Mouse (Mus musculus): ENCODE measurements around the gene Slc6a11.

The Slc6a11 gene

DNA sequence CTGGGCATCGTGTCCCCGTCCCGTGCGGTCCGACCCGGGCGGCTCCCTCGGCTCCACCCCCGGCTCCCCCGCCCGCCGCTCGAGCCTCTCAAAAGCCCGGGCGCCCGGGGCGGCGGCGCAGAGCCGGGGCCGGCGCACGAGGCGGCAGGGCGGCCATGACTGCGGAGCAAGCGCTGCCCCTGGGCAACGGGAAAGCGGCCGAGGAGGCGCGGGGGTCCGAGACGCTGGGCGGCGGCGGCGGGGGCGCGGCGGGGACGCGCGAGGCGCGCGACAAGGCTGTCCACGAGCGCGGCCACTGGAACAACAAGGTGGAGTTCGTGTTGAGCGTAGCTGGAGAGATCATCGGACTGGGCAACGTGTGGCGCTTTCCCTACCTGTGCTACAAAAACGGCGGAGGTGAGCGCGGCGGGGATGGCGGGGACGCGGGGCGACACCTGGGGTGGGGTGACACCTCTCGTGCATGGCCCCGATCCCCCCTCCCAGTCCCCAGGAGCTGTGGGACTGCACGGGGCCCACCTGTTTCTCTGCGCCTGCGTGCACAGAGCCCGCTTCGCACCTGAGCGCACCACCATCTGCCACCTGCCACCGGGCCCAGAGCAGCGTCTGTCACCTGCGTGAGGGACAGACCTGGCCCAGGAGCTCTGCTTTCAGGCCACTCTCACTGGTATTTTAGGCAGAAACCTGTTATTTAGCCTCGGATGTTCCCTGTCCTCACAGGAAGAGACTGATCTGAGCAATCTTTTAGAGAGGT, at the start of gene Slc6a11:
Gene Slc6a11, plus strand, starts transcription at position 120 of the 751 bp plus-strand sequence.
- 3% methylated on average over 76 of the region's 76 CpGs for WGBS

DNA sequence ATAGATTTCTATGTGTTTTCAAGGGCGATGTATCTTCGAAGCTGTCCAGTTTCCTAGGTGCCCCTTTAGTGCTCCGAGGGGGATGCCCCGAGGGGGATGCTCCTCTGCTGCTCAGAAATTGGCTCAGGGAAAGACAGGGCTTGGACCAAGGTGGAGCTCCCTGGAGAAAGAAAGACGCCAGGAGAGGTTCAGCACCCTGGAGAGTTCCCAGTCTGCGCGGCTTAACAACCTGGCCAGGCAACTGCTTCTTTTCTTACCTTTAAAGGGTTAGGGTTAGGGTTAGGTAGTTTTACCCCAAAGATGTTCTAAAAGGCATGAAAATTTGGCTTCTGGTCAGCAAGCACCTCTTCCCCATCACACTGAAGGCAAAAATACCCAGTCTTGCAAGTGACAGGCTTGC, 43.9 kb upstream of the Slc6a11 start:
- WGBS, result 43% methylated on average over 7 of the region's 7 CpGs

DNA sequence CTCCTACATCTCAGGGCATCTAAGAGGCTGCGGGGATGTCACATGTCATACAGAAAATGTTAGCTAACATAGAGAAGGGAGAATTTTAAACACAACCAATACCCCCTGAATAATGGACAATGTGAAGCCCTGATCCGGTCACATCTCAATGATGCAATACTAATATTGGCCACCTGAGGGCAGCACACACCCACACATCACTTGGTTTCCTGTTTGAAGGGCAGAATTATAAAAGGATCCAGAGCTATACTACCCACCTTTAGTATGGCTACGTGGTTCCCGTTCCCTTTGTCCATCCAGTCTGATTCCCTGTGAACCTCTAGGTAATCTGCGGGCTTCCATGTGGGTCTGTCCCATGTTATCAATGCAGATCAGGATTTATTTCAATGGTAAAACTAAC, 41.4 kb upstream of the Slc6a11 start:
- WGBS, result 6% methylated on average over 5 of the region's 5 CpGs

DNA sequence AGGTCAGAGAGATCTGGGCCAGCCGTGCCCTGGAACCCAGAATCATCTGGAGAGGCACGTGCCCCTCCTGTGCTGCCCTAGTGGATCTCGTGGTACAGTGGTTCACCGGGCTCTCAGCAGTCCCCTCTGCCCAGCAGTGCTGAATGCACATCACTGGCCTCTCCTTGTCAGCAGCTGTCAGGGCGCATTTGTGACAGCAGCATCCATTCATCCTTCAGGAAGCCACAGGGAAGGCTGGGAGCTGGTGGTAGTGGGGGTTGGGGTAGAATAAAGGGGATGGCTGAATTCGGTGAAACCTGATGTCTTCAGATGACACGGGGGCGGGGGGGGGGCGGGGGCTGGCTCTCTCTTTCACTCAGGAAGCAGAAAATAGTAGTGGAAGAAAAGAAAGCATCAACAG, 38.8 kb upstream of the Slc6a11 start:
- 40% methylated on average over 9 of the region's 9 CpGs for WGBS

DNA sequence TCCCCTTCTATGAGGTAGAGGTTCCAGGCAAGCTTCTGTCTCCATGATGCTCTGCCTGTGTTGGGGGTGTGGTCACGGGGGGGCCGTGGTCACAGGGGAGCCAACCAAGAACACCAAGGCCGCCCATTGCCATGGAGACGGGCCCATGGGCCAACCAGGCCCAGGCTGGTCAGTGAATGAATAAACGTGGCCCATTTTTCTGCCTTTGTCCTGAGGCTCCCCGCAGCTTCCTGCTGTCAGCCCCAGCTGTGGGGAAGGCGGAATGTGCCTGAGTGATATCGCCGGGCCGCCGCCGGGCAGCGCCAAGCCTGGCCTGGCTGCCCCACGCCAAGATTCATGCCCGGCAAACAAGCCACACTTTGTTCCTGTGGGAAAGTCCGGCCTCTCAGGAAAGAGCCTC, 36.8 kb upstream of the Slc6a11 start:
- WGBS, result 57% methylated on average over 16 of the region's 16 CpGs

DNA sequence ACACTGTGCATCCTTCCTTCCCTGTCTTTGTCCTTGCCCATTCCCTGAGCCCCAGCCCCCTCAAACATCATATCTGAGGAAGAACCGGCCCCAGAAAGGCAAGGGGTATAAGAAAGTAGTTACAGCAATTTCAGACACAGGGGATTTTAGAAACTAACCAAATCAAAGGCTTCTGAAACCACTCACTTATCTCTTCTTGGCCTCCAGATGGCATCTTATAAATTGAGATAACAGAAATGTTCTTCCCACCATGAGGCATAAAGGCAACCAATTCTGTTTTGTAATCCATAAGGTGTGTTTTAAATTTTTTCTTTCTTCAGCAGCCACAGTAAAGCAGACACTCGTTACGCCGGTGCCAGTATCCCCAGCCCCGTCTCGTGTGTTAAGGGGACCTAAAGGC, 34.5 kb upstream of the Slc6a11 start:
- WGBS, result 67% methylated on average over 6 of the region's 6 CpGs

DNA sequence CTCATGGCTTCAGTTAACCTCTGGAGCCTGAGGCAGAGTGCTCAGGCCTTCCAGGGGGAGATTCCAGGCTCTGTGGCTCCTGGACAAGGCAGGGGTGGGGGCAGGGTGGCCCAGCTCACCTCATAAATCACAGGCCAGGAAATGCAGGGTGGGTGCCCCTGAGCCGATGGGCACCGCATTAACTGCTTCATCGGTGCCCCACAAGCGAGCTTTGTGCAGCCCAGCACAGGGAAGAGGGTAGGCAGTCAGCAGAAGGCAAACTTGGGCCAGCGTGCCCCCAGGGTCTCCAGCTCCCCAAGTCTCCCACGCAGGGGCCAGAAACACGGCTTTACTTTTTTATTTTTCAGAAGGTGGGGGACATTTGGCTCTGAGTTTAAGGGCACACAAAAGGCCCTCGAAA, 29.1 kb upstream of the Slc6a11 start:
- WGBS, result 73% methylated on average over 8 of the region's 8 CpGs

DNA sequence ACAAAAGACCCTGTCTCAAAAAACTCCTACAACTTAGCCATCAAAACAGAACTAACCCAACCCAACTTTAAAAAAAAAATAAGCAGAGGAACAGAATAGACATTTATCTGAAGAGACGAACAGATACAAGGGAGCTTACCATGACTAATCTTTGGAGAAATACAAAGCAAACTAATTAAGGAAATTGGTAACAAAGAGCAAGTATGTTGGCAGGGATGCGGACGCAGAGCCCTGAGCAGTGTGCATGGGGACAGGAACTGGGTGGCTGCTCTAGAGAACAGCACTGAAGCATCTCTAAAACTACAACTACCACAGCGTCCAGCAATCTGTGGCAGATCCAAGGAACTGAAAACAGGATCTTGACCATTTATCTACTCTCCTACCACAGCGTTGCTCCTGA, 11.5 kb upstream of the Slc6a11 start:
- 71% methylated on average over 5 of the region's 5 CpGs for WGBS

DNA sequence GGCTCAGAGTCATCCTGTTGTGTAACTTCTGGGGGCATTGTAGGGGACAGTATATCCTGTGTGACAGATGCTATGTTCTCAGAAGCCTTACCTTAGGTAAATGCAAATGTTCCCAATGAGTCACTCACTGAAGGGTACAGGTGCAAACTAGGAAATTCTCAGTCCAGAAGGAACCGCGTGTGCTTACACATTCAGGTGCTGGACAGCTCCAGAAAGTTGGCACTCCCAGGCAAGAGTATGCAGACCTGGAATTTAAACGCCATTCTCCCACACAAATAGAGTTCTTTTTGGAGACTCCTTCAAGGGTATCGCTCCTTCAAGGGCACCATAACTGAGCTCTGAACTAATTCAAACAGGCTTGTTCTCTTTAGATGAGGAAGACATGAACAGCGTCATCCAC, 5.5 kb upstream of the Slc6a11 start:
- 69% methylated on average over 5 of the region's 5 CpGs for WGBS

DNA sequence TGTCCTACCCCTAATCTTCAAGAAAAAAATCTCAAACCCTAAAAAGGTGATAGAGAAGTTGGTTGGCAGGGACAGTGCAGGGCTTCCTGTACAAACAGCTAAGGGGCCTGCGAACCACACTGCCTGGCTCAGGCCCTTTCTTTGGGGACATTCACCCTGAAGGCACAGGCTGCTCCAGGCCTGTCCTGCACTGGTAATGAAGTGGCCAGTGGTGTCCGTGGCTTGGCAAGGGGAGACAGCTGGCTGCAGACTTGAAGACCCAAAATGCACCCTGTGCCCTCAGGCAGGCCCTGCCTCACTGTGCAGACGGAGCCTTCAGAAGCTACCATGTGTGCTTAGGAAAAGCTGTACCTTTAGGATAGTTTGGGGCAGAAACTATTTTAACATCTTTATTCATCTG, 1.4 kb downstream of the Slc6a11 start:
- 66% methylated on average over 3 of the region's 3 CpGs for WGBS

DNA sequence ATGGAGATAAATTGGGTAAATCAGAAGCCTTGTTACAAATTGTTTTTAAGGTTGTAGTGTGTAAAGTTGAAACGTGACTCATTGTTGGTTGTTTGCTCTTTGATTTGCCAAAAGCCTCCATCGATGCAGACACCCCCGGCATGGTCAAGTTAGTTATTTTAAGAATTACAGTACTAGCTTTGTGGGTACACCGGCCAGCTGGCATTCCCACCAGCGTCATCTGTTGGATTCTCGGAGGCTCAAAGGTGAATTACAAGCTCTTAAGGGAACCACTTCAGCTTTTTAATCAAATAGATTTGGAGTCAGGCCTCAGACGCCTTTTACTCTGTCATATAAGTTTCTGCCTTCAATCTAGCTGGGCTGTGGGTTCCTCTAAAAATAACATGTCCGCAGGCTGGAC, 1.9 kb downstream of the Slc6a11 start:
- 50% methylated on average over 8 of the region's 8 CpGs for WGBS

DNA sequence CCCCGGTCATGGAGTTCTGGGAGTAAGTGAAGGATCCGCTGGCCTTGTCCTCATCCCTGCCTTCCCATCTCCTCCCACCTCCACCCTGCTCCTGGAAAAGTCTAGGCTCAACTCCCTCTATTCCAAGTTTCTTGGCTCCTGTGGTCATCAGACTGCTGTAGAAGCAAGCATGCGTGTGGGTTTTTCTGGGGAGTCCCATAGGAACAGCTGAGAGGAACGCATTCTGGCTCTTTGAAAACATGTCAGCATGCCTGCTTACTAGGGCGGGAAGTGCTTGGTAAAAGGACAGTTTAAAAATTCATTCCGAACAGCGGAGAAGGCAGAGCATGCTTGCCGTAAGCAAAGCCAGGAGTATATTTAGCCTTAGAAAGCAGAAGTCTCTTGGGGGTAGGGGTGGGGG, 7.9 kb downstream of the Slc6a11 start:
- 54% methylated on average over 8 of the region's 8 CpGs for WGBS

DNA sequence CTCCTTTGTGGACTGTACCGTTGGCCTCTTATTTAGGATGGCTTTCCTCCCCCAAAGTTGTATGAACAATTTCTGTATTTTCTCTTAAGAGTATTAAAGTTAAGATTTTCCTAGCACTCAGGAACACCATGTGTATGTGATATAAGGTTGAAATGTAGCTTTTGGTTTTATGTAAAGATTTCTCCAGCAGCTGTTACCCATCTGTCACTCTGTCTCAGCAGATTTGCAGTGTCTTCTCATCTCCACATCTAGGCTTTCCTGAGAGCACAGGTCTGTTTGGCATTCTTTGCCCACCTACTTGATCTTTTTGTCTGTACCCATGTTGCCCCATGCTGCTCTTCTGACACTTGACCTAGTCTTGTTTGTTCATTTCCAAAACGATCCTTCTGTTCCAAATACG, 10.4 kb downstream of the Slc6a11 start:
- WGBS, result 53% methylated on average over 3 of the region's 3 CpGs

DNA sequence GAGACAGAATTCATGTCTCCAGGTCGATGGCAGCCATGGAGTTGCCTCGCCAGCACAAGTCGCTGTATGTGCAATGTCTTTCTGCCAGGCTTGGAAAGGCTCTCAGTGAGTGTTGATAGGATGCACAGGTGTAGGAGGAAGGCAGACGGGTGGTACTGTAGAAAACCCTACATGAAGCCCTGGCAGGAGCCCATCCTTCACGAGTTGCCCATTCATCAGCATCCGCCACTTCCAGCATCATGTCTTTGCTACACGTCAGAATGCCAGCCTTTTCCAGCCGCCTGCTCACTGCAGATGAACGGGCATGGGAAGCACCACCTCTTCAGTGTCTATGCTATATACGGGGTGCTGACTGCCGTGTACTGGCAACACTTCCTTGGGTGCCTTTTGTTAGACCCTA, 11.4 kb downstream of the Slc6a11 start:
- 66% methylated on average over 11 of the region's 11 CpGs for WGBS

DNA sequence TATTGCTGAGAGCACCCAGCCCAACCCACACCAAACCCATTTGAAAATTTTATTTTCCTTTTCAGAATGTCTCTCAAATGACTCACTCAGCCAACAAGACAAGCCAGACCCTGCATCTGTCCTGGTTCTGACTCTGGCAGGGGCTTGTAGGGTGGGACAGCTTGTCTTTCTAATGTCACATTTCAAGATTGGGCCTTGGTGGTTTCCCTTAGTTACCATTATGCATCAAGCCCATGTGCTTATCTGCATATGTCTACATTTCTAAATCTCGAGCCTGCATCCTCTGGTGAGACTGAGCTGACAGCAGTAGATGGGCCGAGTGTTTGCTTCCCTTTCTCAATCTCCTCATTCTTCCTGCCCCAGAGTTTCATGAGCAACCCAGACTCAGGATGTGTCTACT, 12.5 kb downstream of the Slc6a11 start:
- 36% methylated on average over 2 of the region's 2 CpGs for WGBS

DNA sequence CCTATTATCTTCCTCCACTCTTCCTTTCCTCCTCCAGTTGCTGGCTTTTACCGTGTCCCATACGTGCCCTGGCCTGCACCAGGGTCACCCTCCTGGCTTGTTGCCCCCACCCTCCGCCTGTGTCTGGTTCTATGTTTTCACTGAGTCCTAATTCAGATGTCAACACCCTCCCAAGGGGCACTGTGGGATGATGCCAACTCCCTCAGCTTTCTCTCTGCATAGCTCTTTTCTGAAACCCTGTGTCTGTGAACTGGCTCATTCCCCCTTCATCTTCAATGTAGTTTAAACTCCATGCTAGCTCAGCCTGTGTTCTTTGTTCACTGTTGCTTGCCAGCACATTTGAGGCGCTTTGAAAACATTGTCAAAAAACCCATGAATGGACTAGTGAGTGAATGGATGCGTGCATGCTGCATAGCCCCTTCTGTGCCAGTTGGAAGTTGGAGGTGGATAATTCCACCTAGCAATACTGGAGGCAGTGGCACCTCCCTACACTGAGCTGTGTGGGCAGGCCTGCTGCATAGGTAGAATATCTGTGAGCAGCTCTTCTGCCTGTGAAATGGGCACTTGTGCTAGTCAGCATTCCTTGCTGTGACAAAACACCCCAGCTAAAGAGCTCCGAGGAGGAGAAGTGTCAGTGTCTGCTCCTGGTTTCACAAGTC, 13.5 kb downstream of the Slc6a11 start:
- 47% methylated on average over 6 of the region's 6 CpGs for WGBS

DNA sequence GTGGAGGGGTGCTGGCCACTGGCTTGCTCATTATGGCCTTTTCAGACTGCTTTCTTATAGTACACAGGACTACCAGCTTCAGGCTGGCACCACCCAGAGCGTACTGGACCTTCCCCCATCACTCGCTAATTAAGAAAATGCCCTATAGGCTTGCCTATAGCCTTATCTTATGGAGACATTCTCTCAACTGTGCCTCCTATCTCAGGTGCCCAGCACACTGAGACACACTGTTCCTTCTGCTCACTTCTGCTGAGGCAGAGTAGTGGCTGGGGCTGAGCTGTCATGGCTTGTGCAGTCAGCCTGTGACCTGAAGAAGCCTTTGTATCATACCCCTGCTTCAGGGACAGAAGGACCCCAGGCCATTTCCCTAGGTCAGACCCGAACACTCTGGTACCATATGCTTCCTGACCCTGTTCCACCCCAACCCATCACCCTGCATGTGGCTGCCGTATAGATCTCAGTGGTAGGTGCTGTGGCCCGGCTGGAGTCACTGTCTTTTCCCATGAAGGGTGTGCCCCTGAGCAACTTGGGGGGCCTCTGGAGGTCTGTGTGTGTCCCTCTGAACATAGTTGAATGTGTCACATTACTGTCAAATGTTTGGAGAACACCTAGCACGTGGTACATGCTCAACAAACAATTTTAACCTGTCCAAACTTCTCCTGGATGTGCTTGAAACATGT, 14.7 kb downstream of the Slc6a11 start:
- WGBS, result 84% methylated on average over 6 of the region's 6 CpGs

DNA sequence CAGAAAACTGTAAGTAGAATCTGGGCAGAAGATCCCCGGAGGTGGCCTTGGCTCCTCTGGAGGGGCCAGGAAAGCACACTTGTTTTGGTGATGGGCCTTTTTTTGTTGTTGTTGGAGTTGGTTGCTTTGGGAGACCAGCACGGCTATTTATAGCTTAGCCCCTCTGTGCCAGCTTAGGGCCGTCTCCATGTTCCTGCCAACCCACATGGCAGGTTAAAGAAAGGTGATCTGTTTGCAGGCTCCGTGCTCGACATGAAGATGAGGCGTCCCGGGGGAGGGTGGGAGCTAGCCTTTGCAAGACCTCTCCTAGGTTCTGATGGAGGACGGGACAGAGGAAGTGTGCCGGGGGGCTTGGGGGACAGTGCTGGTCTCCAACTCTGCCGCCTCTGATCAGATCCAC, 24.7 kb downstream of the Slc6a11 start:
- 73% methylated on average over 10 of the region's 10 CpGs for WGBS

DNA sequence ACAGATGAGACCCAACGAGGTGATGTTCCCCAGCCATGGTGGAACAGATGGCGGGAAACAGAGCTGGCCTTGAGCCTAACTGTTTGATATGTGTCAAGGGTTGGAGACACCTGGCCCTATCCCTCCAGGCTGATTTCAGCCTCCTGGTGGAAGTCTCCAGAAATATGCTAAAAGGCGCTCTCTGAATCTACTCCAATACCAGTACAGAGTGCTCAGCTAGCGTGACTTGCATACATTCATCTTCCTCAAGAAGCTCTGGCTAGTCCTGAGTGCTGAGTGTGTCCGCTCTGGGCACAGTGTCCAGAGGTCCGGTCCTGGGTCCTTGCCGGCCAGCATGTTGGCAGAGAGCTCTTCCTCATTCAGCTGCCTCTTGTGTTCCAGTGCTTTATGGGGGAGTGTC, 27.8 kb downstream of the Slc6a11 start:
- 76% methylated on average over 7 of the region's 7 CpGs for WGBS

DNA sequence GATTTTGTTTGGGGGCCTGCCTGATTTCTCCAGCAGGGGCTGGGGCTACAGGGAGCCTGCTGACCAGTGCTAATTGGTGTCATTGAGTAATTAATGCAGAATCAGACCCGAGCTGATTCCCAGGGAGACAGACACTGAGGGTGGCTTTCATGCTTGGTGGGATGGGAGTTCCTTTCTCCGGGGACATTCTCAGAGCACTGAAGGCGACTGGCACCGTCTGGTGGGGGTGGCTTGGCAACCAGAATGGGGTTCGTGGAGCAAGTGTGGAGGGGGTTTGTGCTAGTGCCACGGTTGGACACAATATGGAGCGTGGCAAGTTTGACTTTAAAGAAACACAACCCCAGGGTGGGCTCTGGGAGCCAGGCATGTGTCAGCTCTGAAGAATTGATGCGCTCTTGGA, 29.7 kb downstream of the Slc6a11 start:
- 54% methylated on average over 8 of the region's 8 CpGs for WGBS

DNA sequence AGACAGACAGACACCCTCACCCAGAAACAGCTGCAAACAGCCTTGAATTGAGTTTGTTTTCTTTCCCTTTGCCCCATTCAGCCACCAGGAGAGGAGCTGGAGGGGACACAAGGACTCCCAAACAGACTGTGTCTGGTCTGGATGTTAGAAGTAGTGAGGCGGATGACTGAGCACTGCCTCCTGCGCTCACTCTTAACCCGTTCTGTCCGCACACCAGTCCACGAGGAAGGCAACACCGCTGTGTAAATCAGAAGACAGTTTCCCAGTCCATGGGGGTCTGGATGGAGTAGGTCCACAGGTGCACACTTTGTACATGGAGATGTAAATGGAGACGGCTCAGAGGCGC, 43.0 kb downstream of the Slc6a11 start:
- WGBS, result 53% methylated on average over 8 of the region's 8 CpGs

DNA sequence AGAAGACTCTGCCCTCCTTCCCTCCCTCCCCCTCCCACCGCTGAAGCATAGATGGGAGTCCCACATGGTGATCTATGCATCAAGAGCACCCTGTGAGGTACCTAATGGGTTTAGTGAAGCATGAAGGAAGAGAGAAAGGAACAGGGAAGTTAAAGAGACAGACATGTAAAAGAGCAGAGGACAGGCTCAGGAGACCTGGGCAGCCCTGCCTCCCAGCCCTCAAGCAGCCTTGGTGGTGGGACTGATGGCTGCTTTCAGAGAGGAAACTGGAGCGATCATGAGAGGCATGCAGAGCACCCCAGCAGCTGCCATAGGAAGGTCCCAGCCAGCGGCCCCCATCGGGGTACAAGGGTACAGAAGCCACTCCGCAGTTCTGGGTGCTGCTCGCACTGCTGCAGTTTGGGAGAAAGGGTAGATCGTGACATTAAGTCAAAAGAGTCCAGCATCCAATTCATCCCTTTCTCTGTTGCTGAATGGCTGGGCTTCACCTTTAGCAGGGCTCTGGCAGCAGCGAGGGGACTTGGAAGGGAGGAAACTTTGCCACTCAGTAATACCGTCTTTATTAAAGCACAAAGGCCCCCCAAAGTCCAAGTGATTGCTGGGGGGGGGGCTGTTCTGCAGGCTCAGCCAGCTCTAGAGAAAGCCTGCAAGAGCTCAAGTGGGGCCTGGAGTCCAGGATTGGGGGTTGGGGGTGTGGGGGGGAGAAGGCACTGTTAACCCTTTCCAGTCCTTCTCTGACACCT, 43.5 kb downstream of the Slc6a11 start:
- WGBS, result 40% methylated on average over 9 of the region's 9 CpGs

Data from cerebral cortex, adult 2 months (tissue).